Mouse (Mus musculus): ENCODE measurements at regions not wholly inside any gene's neighbourhood (a gene's known extent, or its start where the extent isn't known, plus 50 kb on each side); places are given as distances from the start of the nearest gene placed in this dataset.

DNA sequence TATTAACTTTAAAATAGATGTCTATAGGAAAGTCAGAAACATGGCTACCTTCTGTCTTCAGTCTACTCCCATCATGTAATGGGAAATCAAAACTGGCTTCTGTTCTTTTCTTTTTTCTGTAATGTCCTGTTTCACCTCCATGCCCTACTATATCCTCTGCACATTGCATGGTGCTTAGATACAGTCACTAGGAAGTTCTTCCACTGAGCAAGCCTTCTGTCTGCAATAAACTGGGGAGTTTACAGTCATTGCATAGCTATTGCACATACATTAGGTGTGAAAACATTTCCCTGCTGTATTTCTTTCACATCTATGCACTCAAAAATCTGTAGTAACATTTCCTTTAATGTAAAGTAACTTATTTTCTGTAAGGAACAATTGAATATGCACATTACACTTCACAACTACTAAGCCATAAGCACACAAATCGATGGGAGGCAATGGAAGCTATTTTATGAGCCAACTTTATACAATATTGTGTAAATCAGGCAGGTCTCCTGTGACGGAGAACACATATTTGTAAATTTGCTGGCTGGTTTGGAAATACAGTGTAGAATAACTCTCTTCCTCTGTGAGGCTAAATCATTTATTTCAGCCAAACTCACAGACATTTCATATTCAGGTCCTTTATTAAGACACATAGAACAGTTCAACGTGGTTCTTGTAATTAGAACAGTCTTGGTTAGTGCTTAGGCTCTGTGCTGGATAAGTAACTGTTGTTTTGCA, 60.6 kb upstream of the Inhba start:
- Histone ChIP-seq H3K4me2 (ENCODE audit: low read depth, low read length, severe bottlenecking) (no peak overlapping the region), H3K9ac (ENCODE audit: low read length) (no peak overlapping the region), H3K4me3 (ENCODE audit: low read depth, low read length) (no peak overlapping the region), H3K9me3 (ENCODE audit: control insufficient read depth, low read length) (no peaks in the 10 kb centered on the region), H3K4me1 (replicated peaks; ENCODE audit: control insufficient read depth, insufficient read depth, low read length) (no peaks in the 10 kb centered on the region), H3K27me3 (ENCODE audit: control insufficient read depth, insufficient read depth, low read length) (no peaks in the 10 kb centered on the region), H3K36me3 (ENCODE audit: control insufficient read depth, insufficient read depth, low read length) (no peaks in the 10 kb centered on the region), H3K27ac (ENCODE audit: low read depth, low read length) (no peak overlapping the region)
- ATAC-seq (replicated peaks; ENCODE audit: low FRiP score) (no peak), DNase-seq (ENCODE audit: low spot score) (no peak)
- WGBS: 85% methylated on average over 3 of the region's 3 CpGs

Measured in forebrain, embryonic 11.5 days (tissue).